Mouse (Mus musculus): Measurements from ENCODE around the gene Rnf212. TPM values are rescaled to one million over a fixed set of nuclear protein-coding genes. Genes with fewer than 3 reads are reported as not detected.
"Not testable (repeated sequence)": the region's sequence is repeated elsewhere in the genome, so short reads cannot be mapped to it uniquely, and the experiment has no call there.

Gene Rnf212
- total RNA-seq (2014; rRNA removed) = not detected in 2 replicates
- polyA plus RNA-seq (2015; fragmentation: Nextera tagmentation; extraction: Ambion mirVana) = not detected in 2 replicates

- TF ChIP-seq CTCF (IDR thresholded peaks at IDR 0.05; ENCODE audit: low read depth) = no peak
- Histone ChIP-seq H3K27me3 (ENCODE audit: insufficient read depth, low read length) (no peaks in the 10 kb centered on the region), H3K4me2 (ENCODE audit: low read depth) (no peak within 1 kb of the TSS), H3K36me3 (ENCODE audit: insufficient read depth) (no peaks in the 10 kb centered on the region), H3K4me3 (ENCODE audit: low read depth, low read length) (no peak within 1 kb of the TSS), H3K4me1 (ENCODE audit: insufficient read depth) (no peaks in the 10 kb centered on the region), H3K27ac (ENCODE audit: low read depth, low read length) (no peak within 1 kb of the TSS), H3K9ac (no peak within 1 kb of the TSS), H3K9me3 (ENCODE audit: low read length) (no peaks in the 10 kb centered on the region)
- ATAC-seq (no peak), DNase-seq (no peak)
- WGBS = 78% methylated on average over 40 of the region's 40 CpGs
These were observed at the start of gene Rnf212 for GRCm38 (mm10) chr5:108774630-108775306. Gene Rnf212 (minus strand): TSS chr5:108774982.

- Histone ChIP-seq H3K27me3 (ENCODE audit: insufficient read depth, low read length) (no peaks in the 10 kb centered on the region), H3K4me1 (ENCODE audit: insufficient read depth) (no peaks in the 10 kb centered on the region), H3K9me3 (ENCODE audit: low read length) (no peaks in the 10 kb centered on the region), H3K4me2 (ENCODE audit: low read depth) (no peak overlapping the region), H3K9ac (no peak overlapping the region), H3K27ac (ENCODE audit: low read depth, low read length) (no peak overlapping the region), H3K4me3 (ENCODE audit: low read depth, low read length) (no peak overlapping the region), H3K36me3 (ENCODE audit: insufficient read depth) (no peaks in the 10 kb centered on the region)
- no peak for TF ChIP-seq CTCF (IDR thresholded peaks at IDR 0.05; ENCODE audit: low read depth)
- DNase-seq = no peak
- 77% methylated on average over 2 of the region's 2 CpGs for WGBS
- no peak for ATAC-seq
These were observed 48.5 kb upstream of the Rnf212 start for GRCm38 (mm10) chr5:108823276-108823675.

GRCm38 (mm10) chr5:108808750-108809149 is 34.0 kb upstream of the Rnf212 start, which contains the start of gene Vmn2r8:
Gene Vmn2r8 (minus strand): TSS chr5:108808850.
- not testable (repeated sequence) for H3K36me3 ChIP-seq (ENCODE audit: insufficient read depth); H3K4me3 ChIP-seq (ENCODE audit: low read depth, low read length); H3K4me2 ChIP-seq (ENCODE audit: low read depth); H3K27me3 ChIP-seq (ENCODE audit: insufficient read depth, low read length); H3K9me3 ChIP-seq (ENCODE audit: low read length); ATAC-seq; H3K9ac ChIP-seq; DNase-seq; H3K4me1 ChIP-seq (ENCODE audit: insufficient read depth); H3K27ac ChIP-seq (ENCODE audit: low read depth, low read length)
- 82% methylated on average over 2 of the region's 2 CpGs for WGBS

- no peak overlapping the region for H3K9ac ChIP-seq
- DNase-seq (no peak), ATAC-seq (no peak)
- H3K27me3 ChIP-seq (ENCODE audit: insufficient read depth, low read length) = no peaks in the 10 kb centered on the region
- no peaks in the 10 kb centered on the region for H3K36me3 ChIP-seq (ENCODE audit: insufficient read depth)
- no peak overlapping the region for H3K27ac ChIP-seq (ENCODE audit: low read depth, low read length)
- 54% methylated on average over 1 of the region's 1 CpGs for WGBS
- H3K9me3 ChIP-seq (ENCODE audit: low read length) = no peaks in the 10 kb centered on the region
- no peak overlapping the region for H3K4me2 ChIP-seq (ENCODE audit: low read depth)
- no peak for TF ChIP-seq CTCF (IDR thresholded peaks at IDR 0.05; ENCODE audit: low read depth)
- H3K4me1 ChIP-seq (ENCODE audit: insufficient read depth) = no peaks in the 10 kb centered on the region
- H3K4me3 ChIP-seq (ENCODE audit: low read depth, low read length) = no peak overlapping the region
These were observed 28.9 kb upstream of the Rnf212 start for GRCm38 (mm10) chr5:108803646-108804045.

GRCm38 (mm10) chr5:108795263-108795662 is 20.5 kb upstream of the Rnf212 start, which contains the start of gene Tmed11:
Gene Tmed11 (minus strand): TSS chr5:108795363.
- H3K27ac ChIP-seq (ENCODE audit: low read depth, low read length); H3K27me3 ChIP-seq (ENCODE audit: insufficient read depth, low read length); H3K4me1 ChIP-seq (ENCODE audit: insufficient read depth); H3K4me2 ChIP-seq (ENCODE audit: low read depth); H3K36me3 ChIP-seq (ENCODE audit: insufficient read depth); H3K4me3 ChIP-seq (ENCODE audit: low read depth, low read length); H3K9ac ChIP-seq; DNase-seq; H3K9me3 ChIP-seq (ENCODE audit: low read length); ATAC-seq: not testable (repeated sequence)
- WGBS = 57% methylated on average over 2 of the region's 2 CpGs

GRCm38 (mm10) chr5:108790385-108790784 is 15.6 kb upstream of the Rnf212 start:
- H3K9me3 ChIP-seq (ENCODE audit: low read length); H3K4me3 ChIP-seq (ENCODE audit: low read depth, low read length); H3K36me3 ChIP-seq (ENCODE audit: insufficient read depth); DNase-seq; H3K27ac ChIP-seq (ENCODE audit: low read depth, low read length); ATAC-seq; H3K27me3 ChIP-seq (ENCODE audit: insufficient read depth, low read length); H3K4me1 ChIP-seq (ENCODE audit: insufficient read depth); H3K9ac ChIP-seq; H3K4me2 ChIP-seq (ENCODE audit: low read depth): not testable (repeated sequence)
- TF ChIP-seq CTCF (IDR thresholded peaks at IDR 0.05; ENCODE audit: low read depth) = peak; percentile 65
- WGBS = 30% methylated on average over 1 of the region's 1 CpGs

- Histone ChIP-seq H3K4me3 (ENCODE audit: low read depth, low read length) (no peak overlapping the region), H3K27ac (ENCODE audit: low read depth, low read length) (no peak overlapping the region), H3K36me3 (ENCODE audit: insufficient read depth) (no peaks in the 10 kb centered on the region), H3K9me3 (ENCODE audit: low read length) (no peaks in the 10 kb centered on the region), H3K4me1 (ENCODE audit: insufficient read depth) (no peaks in the 10 kb centered on the region), H3K9ac (no peak overlapping the region), H3K27me3 (ENCODE audit: insufficient read depth, low read length) (no peaks in the 10 kb centered on the region), H3K4me2 (ENCODE audit: low read depth) (no peak overlapping the region)
- ATAC-seq = no peak
- WGBS = 89% methylated on average over 2 of the region's 2 CpGs
- DNase-seq = no peak
- no peak for TF ChIP-seq CTCF (IDR thresholded peaks at IDR 0.05; ENCODE audit: low read depth)
These were observed 14.8 kb downstream of the Rnf212 start for GRCm38 (mm10) chr5:108760002-108760401.

Measured in forebrain, postnatal 0 days (tissue).